Mouse (Mus musculus): ENCODE data around the gene Ablim2. TPM values are rescaled to one million over a fixed set of nuclear protein-coding genes. Genes with fewer than 3 reads are reported as not detected.
A peak's percentile ranks its signal among the peaks of the same experiment; 100 is the strongest.

The Ablim2 gene
- polyA plus RNA-seq, 1 experiment from 2014 or later = 32.6 TPM

DNA sequence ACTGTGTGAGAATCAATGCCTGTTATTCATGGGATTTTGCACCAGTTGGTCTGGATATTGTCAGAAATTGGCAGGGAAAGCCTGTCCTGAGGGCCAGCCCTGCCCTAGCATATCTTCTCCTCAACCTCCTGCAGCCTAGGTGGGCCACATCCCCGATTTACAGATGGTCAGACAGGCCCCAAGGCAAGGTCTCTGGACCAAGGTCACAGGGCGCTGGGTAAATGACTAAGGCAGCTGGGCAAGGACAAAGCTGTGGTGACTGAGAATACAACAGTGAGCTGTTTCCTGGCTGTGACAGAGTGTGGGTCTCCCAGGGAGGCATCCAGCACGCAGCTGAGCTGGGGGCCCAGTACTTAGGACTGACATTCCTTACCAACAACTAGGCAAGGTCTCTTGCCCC, 23.4 kb downstream of the Ablim2 start:
- Histone ChIP-seq H3K9me3 (no peaks in the 10 kb centered on the region), H3K4me1 (replicated peaks) (no peaks in the 10 kb centered on the region), H3K4me3 (no peak overlapping the region), H3K27me3 (no peaks in the 10 kb centered on the region), H3K27ac (replicated peaks) (no peak overlapping the region), H3K9ac (no peak overlapping the region), H3K36me3 (no peaks in the 10 kb centered on the region), H3K4me2 (no peak overlapping the region)
- WGBS = 67% methylated on average over 3 of the region's 3 CpGs
- no peak for ATAC-seq (ENCODE audit: low FRiP score, low read depth)

- Histone ChIP-seq H3K9me3 (no peaks in the 10 kb centered on the region), H3K9ac (no peak overlapping the region), H3K4me1 (replicated peaks) (no peaks in the 10 kb centered on the region), H3K4me2 (no peak overlapping the region), H3K36me3 (no peaks in the 10 kb centered on the region), H3K4me3 (no peak overlapping the region), H3K27me3 (no peaks in the 10 kb centered on the region), H3K27ac (replicated peaks) (no peak overlapping the region)
- 54% methylated on average over 10 of the region's 10 CpGs for WGBS
- no peak for ATAC-seq (ENCODE audit: low FRiP score, low read depth)
Measured at GRCm38 (mm10) chr5:35782648-35783180, 25.0 kb downstream of the Ablim2 start.

- ATAC-seq (ENCODE audit: low FRiP score, low read depth) = no peak
Measured at GRCm38 (mm10) chr5:35785853-35786252, 28.2 kb downstream of the Ablim2 start.

GRCm38 (mm10) chr5:35787847-35788246, 30.2 kb downstream of the Ablim2 start:
- Histone ChIP-seq H3K4me3 (no peak overlapping the region), H3K4me2 (no peak overlapping the region)
- WGBS = 88% methylated on average over 12 of the region's 12 CpGs

More at GRCm38 (mm10) chr5:35785853-35786252, 28.2 kb downstream of the Ablim2 start:
- H3K9ac ChIP-seq = no peak overlapping the region
- no peaks in the 10 kb centered on the region for H3K36me3 ChIP-seq
- H3K27me3 ChIP-seq = no peaks in the 10 kb centered on the region
- no peaks in the 10 kb centered on the region for H3K9me3 ChIP-seq
- H3K4me3 ChIP-seq = no peak overlapping the region
- WGBS = 77% methylated on average over 7 of the region's 7 CpGs
- no peaks in the 10 kb centered on the region for H3K4me1 ChIP-seq (replicated peaks)
- H3K4me2 ChIP-seq = no peak overlapping the region
- no peak overlapping the region for H3K27ac ChIP-seq (replicated peaks)

GRCm38 (mm10) chr5:35788719-35789118, 31.0 kb downstream of the Ablim2 start:
- no peak for ATAC-seq (ENCODE audit: low FRiP score, low read depth)
- H3K9me3 ChIP-seq = no peaks in the 10 kb centered on the region
- WGBS = 86% methylated on average over 6 of the region's 6 CpGs
- no peak overlapping the region for H3K9ac ChIP-seq
- H3K4me2 ChIP-seq = no peak overlapping the region
- H3K4me3 ChIP-seq = no peak overlapping the region
- H3K27me3 ChIP-seq = no peaks in the 10 kb centered on the region
- no peak overlapping the region for H3K27ac ChIP-seq (replicated peaks)
- H3K36me3 ChIP-seq = no peaks in the 10 kb centered on the region
- no peaks in the 10 kb centered on the region for H3K4me1 ChIP-seq (replicated peaks)

More at GRCm38 (mm10) chr5:35787847-35788246, 30.2 kb downstream of the Ablim2 start:
- Histone ChIP-seq H3K4me1 (replicated peaks) (no peaks in the 10 kb centered on the region), H3K27ac (replicated peaks) (no peak overlapping the region), H3K27me3 (no peaks in the 10 kb centered on the region), H3K9me3 (no peaks in the 10 kb centered on the region), H3K36me3 (no peaks in the 10 kb centered on the region), H3K9ac (no peak overlapping the region)
- no peak for ATAC-seq (ENCODE audit: low FRiP score, low read depth)

GRCm38 (mm10) chr5:35789697-35790096, 32.0 kb downstream of the Ablim2 start:
- 83% methylated on average over 3 of the region's 3 CpGs for WGBS

GRCm38 (mm10) chr5:35790387-35791065, 32.8 kb downstream of the Ablim2 start:
- WGBS = 45% methylated on average over 10 of the region's 10 CpGs
- Histone ChIP-seq H3K4me2 (no peak overlapping the region), H3K4me3 (no peak overlapping the region), H3K36me3 (no peaks in the 10 kb centered on the region), H3K27me3 (no peaks in the 10 kb centered on the region), H3K9me3 (no peaks in the 10 kb centered on the region), H3K9ac (no peak overlapping the region), H3K4me1 (replicated peaks) (no peaks in the 10 kb centered on the region), H3K27ac (replicated peaks) (no peak overlapping the region)
- ATAC-seq (ENCODE audit: low FRiP score, low read depth) = no peak

More at GRCm38 (mm10) chr5:35789697-35790096, 32.0 kb downstream of the Ablim2 start:
- H3K9me3 ChIP-seq = no peaks in the 10 kb centered on the region
- H3K27me3 ChIP-seq = no peaks in the 10 kb centered on the region
- H3K27ac ChIP-seq (replicated peaks) = no peak overlapping the region
- no peak for ATAC-seq (ENCODE audit: low FRiP score, low read depth)
- H3K4me1 ChIP-seq (replicated peaks) = no peaks in the 10 kb centered on the region
- no peak overlapping the region for H3K4me2 ChIP-seq
- H3K9ac ChIP-seq = no peak overlapping the region
- H3K4me3 ChIP-seq = no peak overlapping the region
- no peaks in the 10 kb centered on the region for H3K36me3 ChIP-seq

GRCm38 (mm10) chr5:35793971-35794370, 36.3 kb downstream of the Ablim2 start:
- ATAC-seq (ENCODE audit: low FRiP score, low read depth) = no peak
- 0 out of 2 replicates have a peak, but pooled peaks cover 3% of the 10 kb centered on the region for H3K4me1 ChIP-seq (replicated peaks)
- no peak overlapping the region for H3K9ac ChIP-seq
- no peaks in the 10 kb centered on the region for H3K27me3 ChIP-seq
- H3K4me3 ChIP-seq = no peak overlapping the region
- H3K9me3 ChIP-seq = no peaks in the 10 kb centered on the region
- WGBS = 83% methylated on average over 4 of the region's 4 CpGs
- no peaks in the 10 kb centered on the region for H3K36me3 ChIP-seq
- H3K27ac ChIP-seq (replicated peaks) = no peak overlapping the region
- no peak overlapping the region for H3K4me2 ChIP-seq

DNA sequence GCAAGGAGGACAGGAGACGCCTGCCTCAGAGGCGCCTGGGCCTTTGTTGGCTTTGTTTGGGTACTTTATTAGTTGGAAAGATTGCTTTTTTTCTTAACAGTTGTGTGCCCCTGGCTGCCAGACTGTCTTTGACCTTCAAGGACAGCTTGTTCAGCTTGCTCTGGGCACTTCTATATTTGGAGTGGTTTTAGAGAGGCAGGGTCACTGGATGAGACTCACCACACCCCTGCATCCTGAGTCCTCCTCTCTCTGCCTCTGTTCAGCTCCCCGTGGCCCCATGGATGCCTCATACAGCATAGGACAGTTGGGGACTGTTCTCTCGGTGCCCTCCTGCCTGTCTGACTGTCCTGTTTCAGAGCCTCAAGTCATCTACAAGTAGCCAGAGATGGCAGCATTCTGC, 37.3 kb downstream of the Ablim2 start:
- 0 out of 2 replicates have a peak, but pooled peaks cover 3% of the 10 kb centered on the region for H3K4me1 ChIP-seq (replicated peaks)
- H3K27ac ChIP-seq (replicated peaks) = no peak overlapping the region
- H3K9me3 ChIP-seq = no peaks in the 10 kb centered on the region
- no peak overlapping the region for H3K4me2 ChIP-seq
- H3K4me3 ChIP-seq = no peak overlapping the region
- ATAC-seq (ENCODE audit: low FRiP score, low read depth) = no peak
- H3K9ac ChIP-seq = no peak overlapping the region
- whole genome bisulfite sequencing = 75% methylated on average over 4 of the region's 4 CpGs
- no peaks in the 10 kb centered on the region for H3K36me3 ChIP-seq
- H3K27me3 ChIP-seq = no peaks in the 10 kb centered on the region

GRCm38 (mm10) chr5:35795481-35796048, 37.9 kb downstream of the Ablim2 start:
- Histone ChIP-seq H3K36me3 (no peaks in the 10 kb centered on the region), H3K4me3 (no peak overlapping the region), H3K9ac (no peak overlapping the region), H3K4me1 (replicated peaks) (0 out of 2 replicates have a peak, but pooled peaks cover 3% of the 10 kb centered on the region), H3K27ac (replicated peaks) (no peak overlapping the region), H3K4me2 (no peak overlapping the region), H3K27me3 (no peaks in the 10 kb centered on the region), H3K9me3 (no peaks in the 10 kb centered on the region)
- 63% methylated on average over 7 of the region's 7 CpGs for WGBS
- peak; percentile 63; the same call in 1 of the 2 replicates for ATAC-seq (ENCODE audit: low FRiP score, low read depth)

GRCm38 (mm10) chr5:35796136-35796535, 38.5 kb downstream of the Ablim2 start:
- H3K4me3 ChIP-seq = no peak overlapping the region
- H3K4me2 ChIP-seq = no peak overlapping the region
- H3K36me3 ChIP-seq = no peaks in the 10 kb centered on the region
- WGBS = 75% methylated on average over 5 of the region's 5 CpGs
- no peaks in the 10 kb centered on the region for H3K27me3 ChIP-seq
- H3K9me3 ChIP-seq = no peaks in the 10 kb centered on the region
- 0 out of 2 replicates have a peak, but pooled peaks cover 3% of the 10 kb centered on the region for H3K4me1 ChIP-seq (replicated peaks)
- no peak for ATAC-seq (ENCODE audit: low FRiP score, low read depth)
- no peak overlapping the region for H3K27ac ChIP-seq (replicated peaks)
- no peak overlapping the region for H3K9ac ChIP-seq

GRCm38 (mm10) chr5:35799090-35799489, 41.4 kb downstream of the Ablim2 start:
- Histone ChIP-seq H3K27me3 (no peaks in the 10 kb centered on the region), H3K36me3 (no peaks in the 10 kb centered on the region), H3K4me2 (no peak overlapping the region), H3K4me3 (no peak overlapping the region), H3K9ac (no peak overlapping the region), H3K9me3 (no peaks in the 10 kb centered on the region), H3K4me1 (replicated peaks) (0 out of 2 replicates have a peak, but pooled peaks cover 3% of the 10 kb centered on the region), H3K27ac (replicated peaks) (no peak overlapping the region)
- 64% methylated on average over 5 of the region's 5 CpGs for WGBS
- ATAC-seq (ENCODE audit: low FRiP score, low read depth) = no peak
